Mouse (Mus musculus): Measurements from ENCODE around the gene Sec16b. TPM values are rescaled to one million over a fixed set of nuclear protein-coding genes. Genes with fewer than 3 reads are reported as not detected.

Sec16b gene
- 3.5 and 4.0 TPM in 2 replicates for polyA plus RNA-seq (2015; fragmentation: Nextera tagmentation; extraction: Ambion mirVana)

- H3K27me3 ChIP-seq, result peaks cover 2% of the 10 kb centered on the region; the same call in 1 of the 2 replicates
- peak within 1 kb of the TSS; percentile 7; the same call in 1 of the 2 replicates for H3K27ac ChIP-seq
- peak within 1 kb of the TSS; percentile 32 for H3K4me2 ChIP-seq
- no peaks in the 10 kb centered on the region for H3K9me3 ChIP-seq
- peaks cover 13% of the 10 kb centered on the region for H3K4me1 ChIP-seq
- 9% methylated on average over 5 of the region's 5 CpGs for WGBS
- no peak within 1 kb of the TSS for H3K9ac ChIP-seq
- H3K36me3 ChIP-seq, result no peaks in the 10 kb centered on the region
- no peak within 1 kb of the TSS for H3K4me3 ChIP-seq
- no peak for ATAC-seq (ENCODE audit: insufficient number of reproducible peaks, insufficient read depth, low FRiP score, low TSS enrichment, low read depth)
Measured at GRCm38 (mm10) chr1:157506522-157506921, at the start of gene Sec16b. Gene Sec16b (plus strand): TSS chr1:157506728.

- 85% methylated on average over 3 of the region's 3 CpGs for WGBS
- H3K4me2 ChIP-seq, result 0 out of 2 replicates have a peak overlapping the region, but pooled peaks have one; percentile 65
- H3K4me3 ChIP-seq, result no peak overlapping the region
- H3K9me3 ChIP-seq, result no peaks in the 10 kb centered on the region
- H3K27me3 ChIP-seq, result no peaks in the 10 kb centered on the region
- no peak for ATAC-seq (ENCODE audit: insufficient number of reproducible peaks, insufficient read depth, low FRiP score, low TSS enrichment, low read depth)
- no peaks in the 10 kb centered on the region for H3K36me3 ChIP-seq
- no peak overlapping the region for H3K27ac ChIP-seq
- H3K9ac ChIP-seq, result no peak overlapping the region
- H3K4me1 ChIP-seq, result 0 out of 2 replicates have a peak, but pooled peaks cover 6% of the 10 kb centered on the region
Measured at GRCm38 (mm10) chr1:157457789-157458188, 48.7 kb upstream of the Sec16b start.

- Histone ChIP-seq H3K27ac (peak within 1 kb of the TSS; percentile 44; the same call in 1 of the 2 replicates), H3K4me3 (peak within 1 kb of the TSS; percentile 37), H3K4me1 (0 out of 2 replicates have a peak, but pooled peaks cover 6% of the 10 kb centered on the region), H3K36me3 (no peaks in the 10 kb centered on the region), H3K9me3 (no peaks in the 10 kb centered on the region), H3K9ac (peak within 1 kb of the TSS; percentile 62), H3K4me2 (peak within 1 kb of the TSS; percentile 65), H3K27me3 (no peaks in the 10 kb centered on the region)
- whole genome bisulfite sequencing, result 8% methylated on average over 27 of the region's 29 CpGs
- peak; percentile 79 for ATAC-seq (ENCODE audit: insufficient number of reproducible peaks, insufficient read depth, low FRiP score, low TSS enrichment, low read depth)
Measured at GRCm38 (mm10) chr1:157458421-157459208, 47.9 kb upstream of the Sec16b start, which contains the start of gene Cryzl2. Gene Cryzl2 (plus strand): TSS chr1:157458577.

- no peak for ATAC-seq (ENCODE audit: insufficient number of reproducible peaks, insufficient read depth, low FRiP score, low TSS enrichment, low read depth)
- Histone ChIP-seq H3K4me3 (no peak overlapping the region), H3K27me3 (no peaks in the 10 kb centered on the region), H3K4me1 (0 out of 2 replicates have a peak, but pooled peaks cover 6% of the 10 kb centered on the region), H3K9ac (no peak overlapping the region), H3K9me3 (no peaks in the 10 kb centered on the region), H3K4me2 (no peak overlapping the region), H3K36me3 (no peaks in the 10 kb centered on the region), H3K27ac (no peak overlapping the region)
- 82% methylated on average over 5 of the region's 5 CpGs for WGBS
Measured at GRCm38 (mm10) chr1:157459904-157460303, 46.6 kb upstream of the Sec16b start.

- Histone ChIP-seq H3K9ac (no peak overlapping the region), H3K4me1 (0 out of 2 replicates have a peak, but pooled peaks cover 6% of the 10 kb centered on the region), H3K9me3 (no peaks in the 10 kb centered on the region), H3K4me3 (no peak overlapping the region), H3K27me3 (no peaks in the 10 kb centered on the region), H3K27ac (no peak overlapping the region), H3K4me2 (no peak overlapping the region), H3K36me3 (no peaks in the 10 kb centered on the region)
- 92% methylated on average over 5 of the region's 5 CpGs for WGBS
- ATAC-seq (ENCODE audit: insufficient number of reproducible peaks, insufficient read depth, low FRiP score, low TSS enrichment, low read depth), result no peak
Measured at GRCm38 (mm10) chr1:157461276-157461675, 45.3 kb upstream of the Sec16b start.

GRCm38 (mm10) chr1:157462336-157462735 is 44.2 kb upstream of the Sec16b start:
- no peak; the same call in 1 of the 2 replicates for ATAC-seq (ENCODE audit: insufficient number of reproducible peaks, insufficient read depth, low FRiP score, low TSS enrichment, low read depth)

GRCm38 (mm10) chr1:157465194-157465593 is 41.3 kb upstream of the Sec16b start:
- Histone ChIP-seq H3K36me3 (no peaks in the 10 kb centered on the region), H3K27me3 (no peaks in the 10 kb centered on the region), H3K9ac (no peak overlapping the region), H3K4me1 (no peaks in the 10 kb centered on the region), H3K27ac (no peak overlapping the region), H3K4me2 (no peak overlapping the region), H3K4me3 (no peak overlapping the region), H3K9me3 (no peaks in the 10 kb centered on the region)
- ATAC-seq (ENCODE audit: insufficient number of reproducible peaks, insufficient read depth, low FRiP score, low TSS enrichment, low read depth), result no peak
- 80% methylated on average over 3 of the region's 3 CpGs for WGBS

More at GRCm38 (mm10) chr1:157462336-157462735, 44.2 kb upstream of the Sec16b start:
- WGBS, result 58% methylated on average over 3 of the region's 3 CpGs
- no peak overlapping the region for H3K4me2 ChIP-seq
- H3K27me3 ChIP-seq, result no peaks in the 10 kb centered on the region
- H3K9me3 ChIP-seq, result no peaks in the 10 kb centered on the region
- H3K4me3 ChIP-seq, result no peak overlapping the region
- H3K9ac ChIP-seq, result no peak overlapping the region
- no peaks in the 10 kb centered on the region for H3K36me3 ChIP-seq
- no peak overlapping the region; the same call in 1 of the 2 replicates for H3K27ac ChIP-seq
- 0 out of 2 replicates have a peak, but pooled peaks cover 6% of the 10 kb centered on the region for H3K4me1 ChIP-seq

GRCm38 (mm10) chr1:157467866-157468265 is 38.7 kb upstream of the Sec16b start:
- H3K9me3 ChIP-seq, result no peaks in the 10 kb centered on the region
- no peak overlapping the region for H3K27ac ChIP-seq
- 94% methylated on average over 8 of the region's 8 CpGs for WGBS
- H3K36me3 ChIP-seq, result no peaks in the 10 kb centered on the region
- no peaks in the 10 kb centered on the region for H3K4me1 ChIP-seq
- ATAC-seq (ENCODE audit: insufficient number of reproducible peaks, insufficient read depth, low FRiP score, low TSS enrichment, low read depth), result no peak
- H3K9ac ChIP-seq, result no peak overlapping the region
- H3K4me2 ChIP-seq, result no peak overlapping the region
- H3K4me3 ChIP-seq, result no peak overlapping the region
- no peaks in the 10 kb centered on the region for H3K27me3 ChIP-seq

GRCm38 (mm10) chr1:157470761-157471386 is 35.7 kb upstream of the Sec16b start:
- ATAC-seq (ENCODE audit: insufficient number of reproducible peaks, insufficient read depth, low FRiP score, low TSS enrichment, low read depth), result no peak
- Histone ChIP-seq H3K27ac (no peak overlapping the region), H3K27me3 (no peaks in the 10 kb centered on the region), H3K9me3 (no peaks in the 10 kb centered on the region), H3K4me1 (no peaks in the 10 kb centered on the region), H3K4me3 (no peak overlapping the region), H3K9ac (no peak overlapping the region), H3K4me2 (no peak overlapping the region), H3K36me3 (no peaks in the 10 kb centered on the region)
- whole genome bisulfite sequencing, result 85% methylated on average over 9 of the region's 9 CpGs

GRCm38 (mm10) chr1:157472716-157473115 is 33.8 kb upstream of the Sec16b start:
- Histone ChIP-seq H3K9me3 (no peaks in the 10 kb centered on the region), H3K9ac (no peak overlapping the region), H3K36me3 (no peaks in the 10 kb centered on the region), H3K27me3 (no peaks in the 10 kb centered on the region), H3K4me3 (no peak overlapping the region), H3K4me2 (no peak overlapping the region), H3K4me1 (no peaks in the 10 kb centered on the region), H3K27ac (no peak overlapping the region)
- 90% methylated on average over 7 of the region's 7 CpGs for WGBS
- no peak for ATAC-seq (ENCODE audit: insufficient number of reproducible peaks, insufficient read depth, low FRiP score, low TSS enrichment, low read depth)

- no peak overlapping the region for H3K9ac ChIP-seq
- no peaks in the 10 kb centered on the region for H3K36me3 ChIP-seq
- H3K4me1 ChIP-seq, result no peaks in the 10 kb centered on the region
- 87% methylated on average over 8 of the region's 8 CpGs for WGBS
- H3K27ac ChIP-seq, result no peak overlapping the region
- no peak for ATAC-seq (ENCODE audit: insufficient number of reproducible peaks, insufficient read depth, low FRiP score, low TSS enrichment, low read depth)
- no peak overlapping the region for H3K4me2 ChIP-seq
- no peaks in the 10 kb centered on the region for H3K27me3 ChIP-seq
- H3K9me3 ChIP-seq, result no peaks in the 10 kb centered on the region
- no peak overlapping the region for H3K4me3 ChIP-seq
Measured at GRCm38 (mm10) chr1:157474865-157475264, 31.7 kb upstream of the Sec16b start.

All from embryonic facial prominence, embryonic 13.5 days (tissue).